Mouse (Mus musculus) adipocyte (in vitro differentiated cells): ENCODE measurements around the gene Cited1.

ENCODE experiments used
- DNase-seq: peaks from one replicate; pipeline ENCODE4 v3.0.0-alpha.2; 2016; ENCODE audit warnings: low spot score

Gene Cited1

GRCm38 (mm10) chrX:102251937-102252860 is at the start of gene Cited1:
TSS of gene Cited1 (minus strand) at chrX:102252181.
- peak; percentile 3 for DNase-seq

GRCm38 (mm10) chrX:102284889-102285288 is 32.9 kb upstream of the Cited1 start:
- DNase-seq = no peak

GRCm38 (mm10) chrX:102262620-102263345 is 10.8 kb upstream of the Cited1 start:
- DNase-seq = no peak

GRCm38 (mm10) chrX:102259772-102260171 is 7.8 kb upstream of the Cited1 start:
- DNase-seq = no peak

- DNase-seq = no peak
These were observed 1.9 kb upstream of the Cited1 start for GRCm38 (mm10) chrX:102253892-102254291.

GRCm38 (mm10) chrX:102251221-102251936 is 602 bp downstream of the Cited1 start:
- DNase-seq = no peak

- no peak for DNase-seq
These were observed 1.1 kb downstream of the Cited1 start for GRCm38 (mm10) chrX:102250891-102251170.

GRCm38 (mm10) chrX:102250150-102250890 is 1.7 kb downstream of the Cited1 start:
- no peak for DNase-seq

- DNase-seq = no peak
These were observed 7.6 kb downstream of the Cited1 start for GRCm38 (mm10) chrX:102244334-102244733.

GRCm38 (mm10) chrX:102219126-102219525 is 32.9 kb downstream of the Cited1 start:
- peak; percentile 41 for DNase-seq

- peak; percentile 23 for DNase-seq
These were observed 36.6 kb downstream of the Cited1 start for GRCm38 (mm10) chrX:102215356-102215755.
